Mouse (Mus musculus): Measurements from ENCODE around the gene Myl6b.
"Not testable (repeated sequence)": the region's sequence is repeated elsewhere in the genome, so short reads cannot be mapped to it uniquely, and the experiment has no call there.

Myl6b gene

DNA sequence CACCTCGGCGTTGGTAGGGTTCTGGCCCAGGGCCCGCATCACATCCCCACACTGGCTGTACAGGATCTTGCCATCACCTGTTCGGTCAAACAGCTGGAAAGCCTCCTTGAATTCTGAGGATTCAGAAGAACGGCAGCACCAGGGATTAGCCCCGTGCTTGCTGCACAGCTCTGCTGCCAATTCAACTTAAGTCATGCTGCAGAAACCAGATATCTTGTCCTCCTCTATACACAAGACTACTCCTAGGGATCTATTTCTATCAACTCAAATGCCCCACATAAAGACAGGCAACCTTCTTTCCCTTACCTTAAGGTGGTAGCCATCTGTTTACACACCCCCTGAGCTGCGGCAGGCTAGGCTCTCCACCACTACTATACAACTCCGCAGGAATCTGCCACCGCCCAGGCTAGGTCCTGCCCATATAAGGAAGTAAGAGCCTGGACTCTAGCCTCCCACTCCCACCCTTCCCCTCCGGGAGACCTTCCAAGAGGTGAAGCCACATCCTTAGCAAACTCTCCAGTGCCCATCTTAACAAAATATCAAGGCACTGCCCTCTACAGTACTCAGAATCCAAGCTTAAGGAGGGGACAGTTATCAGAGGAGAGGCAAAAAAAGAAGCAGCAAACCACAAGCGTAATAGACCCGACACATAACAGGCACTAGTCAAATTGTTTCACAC lies 5.7 kb downstream of the Myl6b start:
- peak; percentile 70 to 75 for DNase-seq

DNA sequence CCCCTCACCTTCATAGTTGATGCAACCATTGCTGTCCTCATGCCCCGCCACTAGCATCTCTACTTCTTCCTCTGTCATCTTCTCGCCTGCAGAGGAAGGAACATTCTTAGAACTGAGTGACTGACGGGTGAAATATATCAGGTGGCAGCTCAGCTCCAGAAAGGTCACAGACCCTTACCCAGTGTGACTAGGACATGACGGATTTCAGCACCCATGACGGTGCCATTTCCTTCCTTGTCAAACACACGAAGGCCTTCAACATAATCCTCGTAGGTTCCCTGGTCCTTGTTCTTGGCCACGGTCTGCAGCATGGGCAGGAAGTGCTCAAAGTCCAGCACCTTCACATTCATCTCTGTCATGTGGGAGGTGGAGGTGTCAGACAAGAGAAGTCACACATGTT lies 6.4 kb downstream of the Myl6b start:
- not testable (repeated sequence) for DNase-seq

DNA sequence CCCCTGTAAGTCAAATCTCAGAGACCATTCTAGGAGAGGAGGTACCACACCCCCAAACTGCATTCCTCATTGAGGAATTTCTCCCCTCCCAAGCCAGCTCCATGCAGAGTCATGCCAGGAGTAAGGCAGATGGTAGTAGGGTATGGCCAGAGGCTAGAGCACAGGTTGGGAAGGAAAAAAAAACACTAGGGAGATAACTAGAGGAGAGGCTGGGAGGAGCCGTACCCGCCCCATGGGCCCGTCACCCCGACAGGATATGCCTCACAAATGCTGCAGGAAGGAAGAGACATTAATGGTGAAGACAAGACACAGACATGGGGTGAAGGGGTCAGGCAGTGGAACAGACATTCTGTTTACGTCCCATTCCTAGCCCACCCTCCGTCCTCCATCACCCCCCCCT lies 7.0 kb downstream of the Myl6b start:
- peak; percentile 49 for DNase-seq

DNA sequence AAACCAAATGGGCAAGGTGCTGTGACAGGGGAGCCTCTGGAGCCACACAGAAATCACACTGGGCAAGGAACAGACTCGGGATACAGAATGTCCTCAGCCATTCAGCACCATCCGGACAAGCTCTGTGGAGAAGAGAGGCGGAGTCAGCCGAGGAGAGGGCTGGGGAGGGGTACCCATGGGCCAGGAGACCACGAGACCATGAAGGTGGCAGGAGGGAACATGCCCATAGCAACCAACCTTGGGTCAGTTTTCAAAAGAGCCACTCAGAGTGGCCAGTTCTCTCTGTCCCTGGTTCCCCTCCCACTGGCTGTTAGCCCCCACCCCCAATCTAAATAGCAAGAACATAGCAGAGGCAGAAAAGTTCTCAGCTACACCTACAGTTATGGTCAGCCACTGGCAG lies 7.6 kb downstream of the Myl6b start:
- no peak for DNase-seq

DNA sequence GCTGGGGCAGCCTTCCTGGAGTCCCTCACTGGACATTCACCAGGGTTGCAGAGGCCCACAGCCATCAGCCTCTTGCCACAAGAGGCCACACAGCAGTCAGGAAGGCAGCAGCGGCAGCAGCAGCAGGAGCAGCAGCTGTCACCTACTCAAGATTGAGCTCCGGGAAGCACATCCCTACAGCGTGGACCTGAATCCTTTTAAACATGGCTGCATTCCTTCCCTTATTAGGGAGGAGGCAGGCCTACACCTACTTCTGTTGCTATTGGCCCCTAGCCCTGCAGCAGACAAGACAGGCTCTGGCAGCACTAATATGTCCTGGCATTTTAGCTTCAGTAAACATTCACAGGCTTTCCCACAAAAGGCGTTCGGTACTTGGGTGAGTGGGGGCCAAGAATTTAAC lies 8.3 kb downstream of the Myl6b start:
- DNase-seq: no peak

DNA sequence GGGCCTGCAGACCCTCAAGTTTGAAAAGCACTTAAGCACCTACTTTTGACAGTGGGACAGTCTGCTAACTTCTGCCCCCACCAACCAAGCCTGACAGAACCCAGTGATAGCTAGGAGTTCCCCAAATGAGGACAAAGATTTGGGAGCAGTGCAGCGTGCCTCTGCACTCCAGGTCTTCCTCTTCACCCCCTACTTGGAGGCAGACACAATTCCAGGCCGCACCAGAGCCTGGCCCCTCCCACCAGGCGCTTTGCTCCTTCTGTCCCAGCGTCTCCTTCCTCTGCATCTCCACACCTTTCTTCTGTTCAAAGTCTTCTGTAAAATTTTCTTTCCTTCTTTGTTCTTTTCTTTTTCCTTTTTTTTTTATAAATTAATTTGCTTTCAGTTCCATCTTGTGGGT lies 8.7 kb downstream of the Myl6b start:
- DNase-seq: no peak

DNA sequence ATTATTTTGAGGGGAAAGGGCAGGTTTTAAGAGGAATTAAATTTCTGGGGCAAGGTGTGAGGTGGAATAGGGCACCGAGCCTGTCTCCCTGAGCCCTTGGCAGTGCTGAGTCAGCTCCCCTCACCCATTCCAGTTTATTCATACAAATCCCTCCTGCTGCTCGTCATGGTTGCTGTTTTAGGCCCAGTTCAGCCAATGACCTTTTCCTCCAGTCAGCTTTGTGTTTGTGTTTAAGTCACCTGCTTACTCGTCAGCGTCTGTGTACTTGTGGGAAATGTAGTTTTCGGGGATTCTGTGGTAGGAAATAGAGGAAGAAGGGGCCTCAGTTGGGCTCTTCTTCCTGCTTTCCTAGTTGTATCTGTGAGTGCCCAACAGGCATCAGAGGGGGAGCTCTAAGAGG lies 9.1 kb downstream of the Myl6b start:
- DNase-seq: peak in 1 of 2 experiments; percentile 29

DNA sequence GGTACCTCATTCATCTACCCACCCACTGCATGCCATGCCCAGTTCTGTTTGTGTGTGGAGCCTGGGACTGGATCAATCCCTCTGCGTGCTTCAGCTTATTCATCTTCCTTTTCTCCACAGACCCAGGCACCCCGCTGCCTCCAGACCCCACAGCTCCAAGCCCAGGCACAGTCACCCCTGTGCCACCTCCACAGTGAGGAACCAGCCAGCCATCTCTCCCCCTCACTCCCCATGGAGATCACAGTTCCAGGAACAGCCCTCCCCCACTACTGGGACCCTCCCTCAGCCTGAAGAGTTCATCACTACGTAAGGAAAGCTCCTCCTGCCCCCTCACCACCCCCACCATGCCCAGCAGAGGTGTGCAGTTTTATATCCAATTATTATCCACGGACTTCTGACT lies 9.7 kb downstream of the Myl6b start:
- no peak for DNase-seq

DNA sequence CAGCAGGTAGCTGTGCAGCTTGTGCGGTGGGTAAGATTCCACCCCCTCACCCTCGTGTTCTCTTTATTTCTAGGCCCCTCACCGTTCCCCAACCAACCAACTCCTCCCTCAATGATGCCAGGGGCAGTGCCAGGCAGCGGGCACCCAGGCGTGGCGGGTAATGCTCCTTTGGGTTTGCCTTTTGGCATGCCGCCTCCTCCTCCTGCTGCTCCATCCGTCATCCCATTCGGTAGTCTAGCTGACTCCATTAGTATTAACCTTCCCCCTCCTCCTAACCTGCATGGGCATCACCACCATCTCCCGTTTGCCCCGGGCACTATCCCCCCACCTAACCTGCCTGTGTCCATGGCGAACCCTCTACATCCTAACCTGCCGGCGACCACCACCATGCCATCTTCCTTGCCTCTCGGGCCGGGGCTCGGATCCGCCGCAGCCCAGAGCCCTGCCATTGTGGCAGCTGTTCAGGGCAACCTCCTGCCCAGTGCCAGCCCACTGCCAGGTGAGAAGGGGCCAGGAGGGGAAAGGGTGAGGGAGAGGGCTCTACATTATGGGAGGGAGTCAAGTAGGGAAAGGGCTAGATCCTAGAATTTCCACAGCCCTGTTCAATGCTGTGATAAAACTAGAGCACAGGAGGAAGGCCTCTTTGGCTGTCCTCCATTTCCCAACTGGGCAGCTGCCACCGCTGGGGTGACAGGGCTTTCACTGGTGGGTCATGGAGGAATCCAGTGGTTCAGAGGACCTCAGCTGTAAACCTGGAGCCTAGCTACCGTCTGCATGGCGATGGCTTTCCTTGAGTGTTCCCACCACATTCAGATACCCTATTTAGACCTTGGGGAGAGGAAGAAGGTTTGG lies 10.4 kb downstream of the Myl6b start:
- peak in 1 of 2 experiments; percentile 38 for DNase-seq

DNA sequence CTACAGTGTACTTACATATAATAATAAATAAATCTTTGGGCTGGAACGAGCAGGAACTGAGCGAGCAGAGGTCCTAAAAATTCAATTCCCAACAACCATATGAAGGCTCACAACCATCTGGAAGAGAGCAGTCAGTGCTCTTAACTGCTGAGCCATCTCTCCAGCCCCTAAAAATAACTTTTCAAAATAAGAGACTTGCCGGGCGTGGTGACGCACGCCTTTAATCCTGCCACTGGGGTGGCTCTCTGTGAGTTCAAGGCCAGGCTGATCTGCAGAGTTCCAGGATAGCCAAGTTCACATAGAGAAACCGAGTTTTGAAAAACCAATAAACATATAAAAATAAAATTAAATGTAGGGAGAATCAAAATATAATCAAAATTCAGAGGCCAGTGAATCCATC lies 12.1 kb downstream of the Myl6b start:
- no peak for DNase-seq

DNA sequence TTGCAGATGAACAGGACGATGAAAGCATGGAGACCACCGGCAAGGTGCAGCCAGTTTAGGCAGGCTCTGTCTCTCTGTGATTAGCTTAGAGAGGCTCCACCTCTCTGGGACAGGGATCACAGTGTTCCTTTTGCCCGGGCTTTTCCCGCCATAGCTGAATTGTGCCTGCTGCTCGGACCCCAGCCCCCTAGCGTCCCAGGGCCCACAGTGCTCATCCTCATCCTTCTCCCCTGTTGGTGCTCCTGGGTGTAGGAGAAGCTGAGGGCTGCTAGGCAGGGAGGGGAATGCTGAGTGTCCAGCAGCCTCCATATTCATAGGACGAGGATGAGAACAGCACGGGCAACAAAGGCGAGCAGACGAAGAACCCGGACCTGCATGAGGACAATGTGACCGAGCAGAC lies 24.1 kb downstream of the Myl6b start:
- no peak for DNase-seq

DNA sequence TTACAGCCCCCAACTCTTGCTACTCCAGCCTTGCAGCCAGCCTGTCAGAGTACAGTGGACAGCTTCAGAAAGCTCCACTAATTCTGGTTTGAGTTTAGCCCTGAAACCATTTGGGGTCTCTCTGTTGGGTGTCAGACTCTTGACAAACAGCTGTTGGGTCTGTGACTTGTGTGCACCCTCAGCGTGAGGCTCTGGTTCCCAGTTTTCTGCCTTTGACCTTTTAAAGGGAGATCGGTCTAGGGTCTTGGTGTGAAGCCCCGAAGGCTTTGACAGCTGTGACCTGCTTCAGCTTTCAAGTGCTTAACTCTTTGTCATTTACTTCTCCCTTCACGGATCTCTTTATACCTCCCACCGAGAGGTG lies 38.2 kb downstream of the Myl6b start:
- DNase-seq: no peak

DNA sequence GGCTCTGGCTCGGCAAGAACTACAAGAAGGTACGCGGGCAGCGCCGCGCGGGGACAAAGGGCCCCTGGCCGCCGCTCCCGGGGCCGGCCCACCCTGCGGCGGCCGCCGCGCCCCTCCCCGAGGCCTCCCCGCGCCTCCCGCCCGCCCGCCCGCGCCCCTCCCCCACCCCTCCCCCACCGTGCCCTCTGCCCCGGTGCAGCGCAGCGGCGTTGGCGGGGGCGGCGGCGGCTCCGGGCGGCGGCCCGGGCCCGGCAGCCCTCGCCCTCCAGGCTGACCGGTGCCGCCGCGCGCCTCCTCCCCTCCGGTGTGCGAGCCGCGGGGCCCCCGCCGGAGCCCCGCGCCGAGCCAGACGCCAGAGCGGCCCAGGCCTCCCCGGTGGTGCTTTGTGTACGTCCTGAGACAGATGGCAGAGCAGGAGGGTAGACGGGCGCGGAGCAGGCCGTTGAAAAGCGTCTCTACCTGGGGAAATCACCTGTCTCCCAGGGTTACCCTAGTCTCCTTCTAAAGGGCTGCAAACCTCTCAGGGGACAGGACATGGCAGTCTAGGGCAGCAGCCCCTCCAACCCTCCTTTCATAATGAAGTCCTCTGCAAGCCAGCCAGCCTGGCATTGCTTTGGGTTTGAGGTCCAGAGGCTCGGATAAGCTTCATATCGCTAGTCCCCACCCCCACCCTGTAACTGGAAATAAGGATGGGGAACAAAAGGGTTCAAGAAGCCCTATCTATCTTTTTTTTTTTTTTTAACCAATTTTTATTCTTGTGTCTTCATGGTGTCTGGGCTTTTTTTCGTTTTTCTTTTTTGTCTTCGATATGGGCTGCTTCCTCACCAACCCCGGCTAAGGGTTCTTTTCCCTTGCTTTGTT lies 38.8 kb downstream of the Myl6b start:
- DNase-seq: peak in 1 of 2 experiments; percentile 32

DNA sequence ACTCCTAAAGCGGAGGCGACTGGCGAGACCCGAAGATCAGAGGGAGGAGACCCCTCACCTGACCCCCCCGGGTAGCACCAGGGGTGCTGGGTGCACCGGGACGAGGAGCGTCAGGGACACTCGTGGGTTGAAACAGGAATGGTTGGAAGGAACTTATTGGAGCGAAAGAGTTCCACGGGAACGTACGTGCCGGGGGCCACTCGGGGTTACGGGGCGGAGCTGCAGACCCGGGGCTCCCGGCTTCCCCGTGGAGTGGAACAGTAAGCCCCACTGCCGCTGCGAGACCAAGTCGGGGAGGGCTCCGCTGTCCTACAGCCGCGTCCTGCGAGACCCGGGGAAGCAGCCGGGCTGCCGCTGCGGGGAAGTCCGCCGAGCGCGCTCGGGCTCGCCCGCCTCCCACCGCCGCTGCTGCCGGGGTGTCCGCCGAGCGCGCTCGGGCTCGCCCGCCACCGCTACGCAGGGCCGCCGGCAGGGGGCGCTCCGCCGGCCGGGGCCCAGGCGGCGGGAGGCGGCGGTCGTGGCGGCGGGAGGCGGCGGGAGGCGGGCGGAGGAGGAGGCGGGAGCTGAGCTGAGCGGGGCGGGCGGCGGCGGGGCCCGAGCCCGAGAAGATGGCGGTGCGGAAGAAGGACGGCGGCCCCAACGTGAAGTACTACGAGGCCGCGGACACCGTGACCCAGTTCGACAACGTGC lies 39.6 kb downstream of the Myl6b start, which contains the start of gene Smarcc2:
Smarcc2 (plus strand) TSS at position 530 of the 690 bp plus-strand sequence.
- DNase-seq: peak; percentile 76 to 79

DNA sequence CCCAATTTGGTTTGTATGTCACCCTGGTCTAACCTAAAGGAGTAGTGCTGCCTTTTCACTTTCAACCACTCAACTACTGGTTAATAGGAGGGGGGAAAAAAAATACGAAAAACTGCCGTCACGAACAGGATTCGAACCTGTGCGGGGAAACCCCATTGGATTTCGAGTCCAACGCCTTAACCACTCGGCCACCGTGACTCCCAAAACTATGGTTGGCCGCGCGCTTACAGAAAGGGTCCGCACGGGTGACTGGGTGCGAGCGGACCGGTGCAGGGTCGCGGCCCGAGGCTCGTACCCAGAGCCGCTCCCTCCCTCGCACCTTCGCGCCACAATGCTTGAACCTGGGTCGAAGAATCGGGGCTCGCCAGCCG lies 40.2 kb downstream of the Myl6b start:
- DNase-seq: peak; percentile 82 to 90

DNA sequence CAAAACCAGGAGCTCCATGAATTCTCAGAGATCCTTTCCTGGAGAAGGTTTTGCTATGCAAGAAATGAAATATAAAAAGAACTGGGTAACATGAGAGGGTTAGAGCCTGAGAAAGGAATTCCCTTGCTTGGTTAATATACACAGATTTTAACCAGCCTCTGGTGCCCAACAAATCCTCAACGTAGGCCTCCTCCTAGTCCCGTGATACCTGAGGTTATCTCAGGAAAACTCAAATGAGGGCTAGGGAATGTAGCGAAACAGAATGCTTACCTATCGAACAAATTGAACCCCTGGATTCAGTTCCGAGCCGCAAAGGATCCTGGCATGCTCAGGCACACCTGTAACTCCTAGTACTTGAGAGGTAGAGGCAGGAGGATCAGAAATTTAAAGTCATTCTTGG lies 40.8 kb downstream of the Myl6b start:
- DNase-seq: peak; percentile 27 to 48

DNA sequence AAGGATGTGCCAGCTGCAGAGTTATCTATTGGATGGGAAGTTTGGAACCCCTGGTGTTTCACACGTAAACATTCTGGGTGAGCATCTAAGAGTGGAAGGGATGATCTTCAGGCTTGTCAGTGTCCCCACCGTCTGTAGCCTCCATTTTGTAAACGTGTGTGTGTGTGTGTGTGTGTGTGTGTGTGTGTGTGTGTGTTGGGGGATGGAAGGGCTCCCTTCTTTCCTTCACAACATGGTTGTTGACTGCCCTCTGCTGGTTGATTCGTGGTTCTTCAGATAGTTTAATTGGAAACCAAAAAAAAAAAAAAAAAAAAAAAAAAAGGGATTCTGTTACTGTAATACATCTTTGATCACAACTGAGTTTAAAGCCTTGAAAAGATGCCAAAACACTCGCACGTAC lies 43.2 kb downstream of the Myl6b start:
- peak; percentile 52 to 54 for DNase-seq

DNA sequence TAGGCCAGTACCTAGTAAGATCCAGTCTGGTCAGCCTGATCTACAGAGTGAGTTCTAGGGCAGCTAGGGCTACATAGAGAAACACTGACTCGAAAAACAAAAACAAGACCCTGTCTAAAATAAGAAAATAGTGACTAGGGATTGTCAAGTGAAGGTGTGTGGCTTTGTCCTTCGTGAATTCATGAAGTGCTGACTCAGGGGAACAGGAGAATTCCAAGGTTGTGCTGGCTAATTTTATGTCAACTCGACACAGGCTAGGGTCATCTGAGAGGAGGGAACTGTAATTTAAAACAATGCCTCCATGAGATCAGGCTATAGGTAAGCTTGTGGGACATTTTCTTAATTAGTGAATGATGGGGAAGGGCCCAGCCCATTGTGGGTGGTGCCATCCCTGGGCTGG lies 44.0 kb downstream of the Myl6b start:
- no peak for DNase-seq

DNA sequence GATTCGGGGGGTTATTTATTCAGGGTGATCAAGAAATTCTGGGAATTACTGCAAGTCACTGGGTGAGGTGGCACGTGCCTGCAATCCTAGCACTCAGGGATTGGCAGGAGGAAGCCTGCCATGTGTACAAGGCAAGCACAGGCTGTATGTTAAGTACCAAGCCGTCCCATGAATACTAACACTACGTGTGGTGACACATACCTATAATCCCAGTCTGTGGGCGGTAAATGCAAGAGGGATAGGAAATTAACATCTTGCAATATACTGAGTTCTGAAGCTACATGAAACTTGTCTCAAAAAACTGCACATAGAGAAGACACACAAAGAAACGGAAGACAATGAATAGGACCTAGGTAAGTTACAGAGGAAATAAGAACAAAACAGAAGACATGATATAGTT lies 47.5 kb downstream of the Myl6b start:
- DNase-seq: no peak

DNA sequence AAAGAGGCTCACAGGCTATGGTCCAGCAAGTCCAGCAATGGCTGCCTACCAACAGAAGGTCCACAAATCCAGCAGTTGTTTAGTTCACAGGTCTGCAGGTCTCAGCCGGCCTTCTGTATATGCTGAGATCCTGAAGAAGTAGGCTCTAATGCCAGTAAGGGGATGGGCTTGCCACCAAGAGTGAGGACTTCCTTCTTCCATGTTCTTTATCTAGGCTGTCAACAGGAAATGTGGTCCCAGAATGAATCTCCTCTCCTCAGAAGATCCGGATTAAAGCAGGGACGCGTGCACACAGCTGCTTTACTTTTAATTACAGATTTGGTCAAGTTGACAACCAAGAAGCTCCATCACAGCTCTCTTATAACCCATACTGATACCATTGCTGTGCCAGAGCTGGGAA lies 53.1 kb downstream of the Myl6b start:
- no peak for DNase-seq

DNA sequence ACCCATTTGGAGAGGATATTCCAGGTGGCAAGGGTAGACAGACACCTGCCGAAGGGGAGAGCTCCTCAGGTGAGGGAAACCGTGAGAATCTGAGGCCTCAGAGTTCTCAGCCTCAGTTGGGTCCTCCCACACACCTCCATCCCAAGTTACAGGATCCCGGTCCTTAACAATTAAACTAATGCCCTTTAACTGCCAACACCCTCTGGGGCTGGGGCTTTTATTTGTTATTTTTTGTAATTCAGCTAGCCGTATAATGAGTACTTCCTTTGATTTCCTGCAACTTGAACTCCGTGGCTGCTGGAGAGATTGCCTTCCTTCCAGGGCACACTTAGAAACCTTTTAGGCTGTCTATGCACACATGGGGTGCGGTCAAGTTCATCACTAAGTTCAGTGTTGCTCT lies 54.1 kb downstream of the Myl6b start:
- DNase-seq: no peak

Data from kidney, adult 8-10 months (tissue).